Mouse (Mus musculus): ENCODE results near the gene Olfr15. TPM values are rescaled to one million over a fixed set of nuclear protein-coding genes. Genes with fewer than 3 reads are reported as not detected.
"Not testable (repeated sequence)": the region's sequence is repeated elsewhere in the genome, so short reads cannot be mapped to it uniquely, and the experiment has no call there.

Olfr15 gene
- polyA plus RNA-seq (2016; fragmentation: Nextera tagmentation; extraction: Ambion mirVana), result not detected in 2 replicates

DNA sequence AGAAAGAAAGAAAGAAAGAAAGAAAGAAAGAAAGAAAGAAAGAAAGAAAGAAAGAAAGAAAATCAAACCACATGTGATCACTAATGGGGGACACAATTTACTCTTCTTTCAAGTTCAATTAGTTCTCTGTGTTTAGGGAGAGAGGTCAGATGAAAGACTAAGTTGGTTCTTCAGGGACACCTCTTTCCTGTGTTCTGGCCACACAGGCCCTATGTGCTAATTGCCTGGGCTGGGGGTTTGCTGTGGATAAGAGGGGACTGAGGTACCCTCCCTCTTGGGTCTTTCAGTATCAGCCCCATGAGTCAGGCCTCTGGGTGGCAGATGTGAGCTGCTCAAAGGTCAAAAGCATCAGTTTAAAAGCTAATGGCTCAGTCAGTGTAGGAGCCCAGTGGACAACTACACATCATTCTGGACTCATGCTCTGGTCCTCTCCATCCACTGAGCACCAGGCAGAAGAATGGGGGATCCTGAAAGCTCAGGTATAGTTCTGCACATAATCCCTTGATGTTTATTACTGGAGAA lies at the start of gene Olfr15:
Gene Olfr15 (plus strand): TSS at position 291 of the 522 bp plus-strand sequence.
- H3K27me3 ChIP-seq (ENCODE audit: low read depth, poor library complexity, severe bottlenecking), result no peaks in the 10 kb centered on the region
- H3K9me3 ChIP-seq (replicated peaks), result no peaks in the 10 kb centered on the region
- H3K4me1 ChIP-seq, result no peaks in the 10 kb centered on the region
- H3K27ac ChIP-seq, result no peak within 1 kb of the TSS
- H3K36me3 ChIP-seq, result no peaks in the 10 kb centered on the region
- no peak for DNase-seq (ENCODE audit: low spot score)
- H3K4me3 ChIP-seq, result no peak within 1 kb of the TSS

DNA sequence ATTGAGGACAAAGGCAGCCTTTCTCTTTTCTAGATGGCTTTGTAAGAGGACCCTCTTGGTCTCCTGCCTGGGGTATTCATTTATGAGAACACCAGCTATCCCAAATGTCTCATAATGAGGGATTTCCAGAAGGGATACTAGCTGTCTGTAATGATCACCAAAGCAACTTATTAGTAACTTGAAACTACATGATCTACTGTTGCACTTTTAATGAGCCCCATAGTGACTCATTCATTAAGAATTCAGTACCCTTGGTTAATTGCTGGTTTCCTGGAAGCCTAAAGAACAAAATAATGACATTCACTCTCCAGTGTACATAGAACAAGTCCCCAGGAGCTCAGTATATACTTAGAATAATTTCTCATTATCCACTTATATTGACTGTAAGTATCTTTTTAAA lies 49.4 kb upstream of the Olfr15 start:
- H3K36me3 ChIP-seq, result no peaks in the 10 kb centered on the region
- H3K9me3 ChIP-seq (replicated peaks), result no peaks in the 10 kb centered on the region
- no peak for DNase-seq (ENCODE audit: low spot score)
- no peak overlapping the region for H3K27ac ChIP-seq
- no peak overlapping the region for H3K4me3 ChIP-seq
- no peaks in the 10 kb centered on the region for H3K27me3 ChIP-seq (ENCODE audit: low read depth, poor library complexity, severe bottlenecking)
- H3K4me1 ChIP-seq, result no peaks in the 10 kb centered on the region

- Histone ChIP-seq H3K4me3 (no peak overlapping the region), H3K27me3 (ENCODE audit: low read depth, poor library complexity, severe bottlenecking) (no peaks in the 10 kb centered on the region), H3K9me3 (replicated peaks) (no peaks in the 10 kb centered on the region), H3K27ac (no peak overlapping the region), H3K36me3 (no peaks in the 10 kb centered on the region), H3K4me1 (no peaks in the 10 kb centered on the region)
- no peak for DNase-seq (ENCODE audit: low spot score)
Observed at GRCm38 (mm10) chr16:3788394-3788793, 42.3 kb upstream of the Olfr15 start.

DNA sequence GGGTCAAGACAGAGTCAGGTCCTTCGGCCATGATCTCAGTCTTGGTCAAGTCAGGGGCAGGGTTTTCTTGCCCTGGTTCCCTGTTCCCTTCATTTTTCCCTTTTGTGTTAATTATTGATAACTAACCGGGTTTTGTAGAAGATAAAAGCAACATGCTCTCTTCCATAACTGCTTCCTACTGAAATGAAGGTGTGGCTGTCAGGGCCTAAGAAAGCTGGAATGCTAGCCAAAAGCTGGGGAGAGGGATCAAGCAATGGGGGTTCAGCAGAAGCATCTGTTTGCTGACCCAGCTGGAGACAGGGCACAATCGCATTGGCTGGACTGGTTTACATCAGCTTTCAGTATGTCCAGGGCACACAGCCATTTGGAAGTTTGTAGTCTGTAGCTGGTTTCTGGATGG lies 22.5 kb upstream of the Olfr15 start:
- 88% methylated on average over 3 of the region's 3 CpGs for WGBS
- no peaks in the 10 kb centered on the region for H3K4me1 ChIP-seq
- no peaks in the 10 kb centered on the region for H3K36me3 ChIP-seq
- no peaks in the 10 kb centered on the region for H3K27me3 ChIP-seq (ENCODE audit: low read depth, poor library complexity, severe bottlenecking)
- no peak overlapping the region for H3K4me3 ChIP-seq
- H3K9me3 ChIP-seq (replicated peaks), result peaks cover 4% of the 10 kb centered on the region; the same call in 1 of the 2 replicates
- no peak overlapping the region for H3K27ac ChIP-seq
- DNase-seq (ENCODE audit: low spot score), result no peak

GRCm38 (mm10) chr16:3814667-3815066 lies 16.0 kb upstream of the Olfr15 start:
- 89% methylated on average over 6 of the region's 6 CpGs for WGBS
- H3K9me3 ChIP-seq (replicated peaks); DNase-seq (ENCODE audit: low spot score); H3K4me3 ChIP-seq; H3K27ac ChIP-seq; H3K4me1 ChIP-seq; H3K36me3 ChIP-seq; H3K27me3 ChIP-seq (ENCODE audit: low read depth, poor library complexity, severe bottlenecking): not testable (repeated sequence)

GRCm38 (mm10) chr16:3820202-3820601 lies 10.5 kb upstream of the Olfr15 start:
- WGBS, result 96% methylated on average over 2 of the region's 2 CpGs
- no peak for DNase-seq (ENCODE audit: low spot score)
- no peaks in the 10 kb centered on the region for H3K9me3 ChIP-seq (replicated peaks)

DNA sequence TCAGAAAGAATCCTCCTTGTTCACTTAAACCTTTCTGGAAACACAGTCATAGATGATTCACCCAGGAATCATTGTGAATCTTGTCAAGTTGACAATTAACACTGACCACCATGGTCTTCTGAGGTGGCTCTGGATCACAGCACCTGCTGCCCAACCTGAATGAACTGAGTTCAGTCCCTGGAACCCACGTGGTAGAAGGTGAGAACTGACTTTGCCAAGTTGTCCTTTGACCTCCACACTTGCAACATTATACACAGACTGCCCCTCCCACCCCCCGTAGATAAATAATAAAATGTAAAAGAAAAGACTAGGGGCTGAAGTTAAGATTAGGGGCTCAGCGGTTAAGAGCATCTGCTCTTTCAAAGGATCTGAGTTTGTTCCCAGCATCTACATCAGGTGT lies 2.7 kb upstream of the Olfr15 start:
- no peaks in the 10 kb centered on the region for H3K4me1 ChIP-seq
- WGBS, result 60% methylated on average over 3 of the region's 3 CpGs
- no peaks in the 10 kb centered on the region for H3K36me3 ChIP-seq
- DNase-seq (ENCODE audit: low spot score), result no peak
- H3K27ac ChIP-seq, result no peak overlapping the region
- no peaks in the 10 kb centered on the region for H3K27me3 ChIP-seq (ENCODE audit: low read depth, poor library complexity, severe bottlenecking)
- H3K9me3 ChIP-seq (replicated peaks), result no peaks in the 10 kb centered on the region
- H3K4me3 ChIP-seq, result no peak overlapping the region

More at GRCm38 (mm10) chr16:3820202-3820601, 10.5 kb upstream of the Olfr15 start:
- H3K27me3 ChIP-seq (ENCODE audit: low read depth, poor library complexity, severe bottlenecking), result no peaks in the 10 kb centered on the region
- H3K4me1 ChIP-seq, result no peaks in the 10 kb centered on the region
- H3K4me3 ChIP-seq, result no peak overlapping the region
- H3K36me3 ChIP-seq, result no peaks in the 10 kb centered on the region
- no peak overlapping the region for H3K27ac ChIP-seq

DNA sequence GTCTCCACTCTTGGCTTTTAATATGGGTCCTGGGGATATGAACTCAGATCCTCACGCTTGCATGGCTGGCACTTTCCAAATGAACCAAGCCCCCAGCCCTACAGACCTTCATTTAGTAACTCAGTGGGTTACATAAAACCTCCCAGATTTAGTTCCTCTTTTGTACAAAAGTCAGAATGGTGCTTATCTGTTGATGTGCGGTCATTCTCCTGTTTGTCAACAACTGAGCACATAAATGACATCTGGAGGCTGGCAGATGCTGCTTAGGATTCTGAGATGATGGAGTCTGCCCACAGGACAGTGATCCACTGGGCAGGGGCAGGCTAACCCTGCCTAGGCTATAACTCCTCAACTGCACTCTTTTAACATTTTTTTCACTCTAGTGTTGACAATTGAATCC lies 951 bp upstream of the Olfr15 start:
- Histone ChIP-seq H3K4me3 (no peak overlapping the region), H3K27ac (no peak overlapping the region), H3K9me3 (replicated peaks) (no peaks in the 10 kb centered on the region), H3K27me3 (ENCODE audit: low read depth, poor library complexity, severe bottlenecking) (no peaks in the 10 kb centered on the region), H3K4me1 (no peaks in the 10 kb centered on the region), H3K36me3 (no peaks in the 10 kb centered on the region)
- 81% methylated on average over 2 of the region's 2 CpGs for WGBS
- DNase-seq (ENCODE audit: low spot score), result no peak

DNA sequence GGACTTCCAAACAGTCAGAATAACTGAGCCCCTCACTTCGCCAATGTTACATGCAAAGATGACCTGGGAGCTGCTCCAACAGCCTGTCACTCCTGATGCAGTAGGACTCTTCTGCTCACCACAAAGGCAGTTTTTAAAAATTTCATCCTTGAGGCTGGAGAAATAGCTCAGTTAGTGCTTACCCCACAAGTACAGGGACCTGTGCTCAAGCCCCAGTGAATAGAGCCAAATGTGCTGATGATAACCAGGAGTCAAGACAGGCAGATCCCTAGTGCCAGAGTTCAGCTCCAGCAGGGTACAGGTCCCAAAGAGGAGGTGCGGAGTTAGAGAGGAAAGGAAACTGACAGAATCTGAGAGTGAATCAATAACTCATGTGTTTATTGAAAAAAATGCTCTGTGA lies 4.8 kb downstream of the Olfr15 start:
- 86% methylated on average over 2 of the region's 2 CpGs for WGBS
- Histone ChIP-seq H3K4me3 (no peak overlapping the region), H3K9me3 (replicated peaks) (no peaks in the 10 kb centered on the region), H3K27me3 (ENCODE audit: low read depth, poor library complexity, severe bottlenecking) (no peaks in the 10 kb centered on the region), H3K36me3 (no peaks in the 10 kb centered on the region), H3K27ac (no peak overlapping the region), H3K4me1 (no peaks in the 10 kb centered on the region)
- no peak for DNase-seq (ENCODE audit: low spot score)

- H3K4me3 ChIP-seq, result no peak overlapping the region
Observed at GRCm38 (mm10) chr16:3839157-3839885, 8.6 kb downstream of the Olfr15 start.

GRCm38 (mm10) chr16:3842989-3843388 lies 12.3 kb downstream of the Olfr15 start:
- peaks cover 7% of the 10 kb centered on the region for H3K4me1 ChIP-seq
- 41% methylated on average over 4 of the region's 4 CpGs for WGBS
- no peaks in the 10 kb centered on the region for H3K36me3 ChIP-seq
- H3K4me3 ChIP-seq, result no peak overlapping the region
- no peak for DNase-seq (ENCODE audit: low spot score)
- H3K27ac ChIP-seq, result no peak overlapping the region
- no peaks in the 10 kb centered on the region for H3K9me3 ChIP-seq (replicated peaks)
- no peaks in the 10 kb centered on the region for H3K27me3 ChIP-seq (ENCODE audit: low read depth, poor library complexity, severe bottlenecking)

More at GRCm38 (mm10) chr16:3839157-3839885, 8.6 kb downstream of the Olfr15 start:
- DNase-seq (ENCODE audit: low spot score), result no peak
- Histone ChIP-seq H3K27ac (no peak overlapping the region), H3K9me3 (replicated peaks) (no peaks in the 10 kb centered on the region), H3K27me3 (ENCODE audit: low read depth, poor library complexity, severe bottlenecking) (no peaks in the 10 kb centered on the region), H3K4me1 (no peaks in the 10 kb centered on the region), H3K36me3 (no peaks in the 10 kb centered on the region)
- 61% methylated on average over 17 of the region's 17 CpGs for WGBS

GRCm38 (mm10) chr16:3843796-3844195 lies 13.1 kb downstream of the Olfr15 start:
- 85% methylated on average over 1 of the region's 1 CpGs for WGBS
- no peak overlapping the region for H3K27ac ChIP-seq
- no peak overlapping the region for H3K4me3 ChIP-seq
- peaks cover 7% of the 10 kb centered on the region for H3K4me1 ChIP-seq
- no peak for DNase-seq (ENCODE audit: low spot score)
- H3K36me3 ChIP-seq, result no peaks in the 10 kb centered on the region
- no peaks in the 10 kb centered on the region for H3K27me3 ChIP-seq (ENCODE audit: low read depth, poor library complexity, severe bottlenecking)
- H3K9me3 ChIP-seq (replicated peaks), result no peaks in the 10 kb centered on the region

DNA sequence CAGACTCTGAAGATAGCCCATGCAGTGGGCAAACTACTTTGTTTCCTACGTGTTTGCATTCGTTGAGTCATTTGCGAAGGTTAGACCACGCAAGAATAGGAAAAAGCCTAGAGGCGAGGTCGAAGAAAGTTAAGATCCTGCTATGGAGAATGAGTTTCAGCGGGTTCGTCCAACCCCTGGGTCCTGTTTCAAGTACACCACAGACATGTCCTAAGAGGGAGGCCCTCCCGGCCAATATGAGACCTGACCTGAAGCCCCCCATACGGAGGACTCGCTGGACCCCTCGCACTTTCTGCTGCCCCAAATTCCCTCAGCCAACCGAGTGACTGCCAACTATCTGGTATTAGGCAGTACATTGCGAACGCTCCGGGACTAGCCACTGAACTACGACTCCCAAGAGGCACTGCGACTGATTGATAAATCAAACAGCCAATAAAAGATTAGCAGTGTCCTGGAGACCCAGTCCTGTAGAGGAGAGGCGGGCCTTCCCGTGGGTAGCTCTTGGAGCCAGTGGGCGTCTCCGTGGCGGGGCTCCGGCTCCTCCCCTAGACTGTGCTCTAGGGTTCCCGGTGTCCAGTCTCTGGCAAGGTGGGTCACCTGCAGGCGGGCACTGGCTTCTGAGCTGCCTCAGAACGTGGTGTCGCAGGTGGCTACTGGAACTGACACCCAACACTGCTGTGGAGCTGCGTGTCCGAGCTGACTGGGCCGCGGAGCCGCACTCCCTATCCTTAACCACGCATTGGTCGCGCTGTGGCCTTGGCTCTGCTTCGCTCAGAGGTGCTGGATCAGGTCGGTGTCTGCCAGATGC lies 16.2 kb downstream of the Olfr15 start, which contains the start of gene Zfp174:
Gene Zfp174 (plus strand): TSS at position 558 of the 808 bp plus-strand sequence.
- no peaks in the 10 kb centered on the region for H3K36me3 ChIP-seq
- DNase-seq (ENCODE audit: low spot score), result peak; percentile 88
- peaks cover 7% of the 10 kb centered on the region for H3K4me1 ChIP-seq
- no peaks in the 10 kb centered on the region for H3K9me3 ChIP-seq (replicated peaks)
- H3K27me3 ChIP-seq (ENCODE audit: low read depth, poor library complexity, severe bottlenecking), result no peaks in the 10 kb centered on the region
- peak within 1 kb of the TSS; percentile 64 for H3K4me3 ChIP-seq
- H3K27ac ChIP-seq, result peak within 1 kb of the TSS; percentile 61
- WGBS, result 4% methylated on average over 38 of the region's 38 CpGs

Measured in limb, embryonic 10.5 days (tissue).